In the genomic region with DNA sequence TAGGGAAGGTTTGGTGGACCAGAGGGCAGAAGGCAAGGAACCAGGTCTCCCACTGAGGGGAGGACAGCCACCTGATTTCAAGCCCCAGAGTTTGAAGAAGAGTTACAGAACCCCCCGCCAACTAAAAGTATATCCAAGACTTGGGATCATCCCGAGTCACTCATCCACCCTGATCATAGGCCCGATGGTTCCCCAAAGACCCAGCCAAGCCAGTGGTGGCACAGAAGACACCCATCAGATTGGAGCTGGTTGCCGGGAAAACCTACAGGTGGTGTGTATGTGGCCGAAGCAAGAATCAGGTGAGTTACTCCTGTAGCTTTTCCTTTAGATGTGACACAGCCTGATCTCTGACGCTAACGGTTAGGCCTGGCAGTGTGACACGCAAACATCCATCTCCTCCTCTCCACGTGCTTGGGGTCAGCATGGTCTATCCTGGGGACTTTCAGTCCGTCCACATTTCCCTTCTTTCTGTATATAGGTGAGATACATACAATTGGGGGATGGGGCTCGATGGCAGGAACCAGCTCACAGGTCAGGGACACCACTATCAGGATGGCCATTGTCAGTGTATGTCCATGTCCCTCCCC, we compare ENCODE assay signal across 9 mouse cellular contexts. TPM values are rescaled to one million over a fixed set of nuclear protein-coding genes. Genes with fewer than 3 reads are reported as not detected.
DNase-seq lines count a peak whose midpoint lies in the region; ATAC-seq and TF ChIP-seq lines count a peak whose summit lies in the region.
"Had no signal": no experiment of that assay in that cellular context is flagged by ENCODE, and none has a peak within 500 bp of the region (broad histone marks: within the 10 kb centered on the region; RNA-seq: fewer than 3 reads in every experiment).

No protein-coding gene starts in this region.

- H3K9me3 ChIP-seq in hindbrain, embryonic 12.5 days (replicated peaks): no peaks in the 10 kb centered on the region
- H3K9me3 ChIP-seq in midbrain, embryonic 12.5 days: no peaks in the 10 kb centered on the region

- no peak for ATAC-seq in hindbrain, embryonic 12.5 days (ENCODE audit: low FRiP score)
- no peak for ATAC-seq in midbrain, embryonic 12.5 days (ENCODE audit: low FRiP score, low read depth)
- no peak for ATAC-seq in activated CD4-positive, CD25-positive, alpha-beta regulatory T cell, adult 4 months

- H3K27me3 ChIP-seq in kidney, adult 2 months (replicated peaks; ENCODE audit: control insufficient read depth, insufficient read depth, low read length): no peaks in the 10 kb centered on the region
- H3K27me3 ChIP-seq in hindbrain, embryonic 12.5 days: no peaks in the 10 kb centered on the region
- 0 out of 2 replicates have a peak, but pooled peaks cover 9% of the 10 kb centered on the region for H3K27me3 ChIP-seq in midbrain, embryonic 12.5 days
- H3K27me3 ChIP-seq: Patski had no signal

- H3K27ac ChIP-seq in kidney, adult 2 months (ENCODE audit: insufficient read depth, low read depth, low read length): peak overlapping the region; percentile 40
- H3K27ac ChIP-seq in brown adipose tissue, adult 24 weeks (replicated peaks; ENCODE audit: low read depth, low read length): peak overlapping the region; percentile 95
- no peak overlapping the region for H3K27ac ChIP-seq in hindbrain, embryonic 12.5 days
- H3K27ac ChIP-seq in midbrain, embryonic 12.5 days (replicated peaks): no peak overlapping the region

- peak overlapping the region; percentile 88 for H3K4me2 ChIP-seq in hindbrain, embryonic 12.5 days (replicated peaks)
- H3K4me2 ChIP-seq in midbrain, embryonic 12.5 days (replicated peaks): peak overlapping the region; percentile 82

- H3K9ac ChIP-seq in hindbrain, embryonic 12.5 days: peak overlapping the region; percentile 45; the same call in 1 of the 2 replicates
- H3K9ac ChIP-seq in midbrain, embryonic 12.5 days (replicated peaks): peak overlapping the region; percentile 37; the same call in 1 of the 2 replicates

- 62% methylated on average over 11 of the region's 11 CpGs for WGBS in kidney, adult 2 months
- 72% methylated on average over 11 of the region's 11 CpGs for WGBS in hindbrain, embryonic 12.5 days
- 76% methylated on average over 11 of the region's 11 CpGs for WGBS in midbrain, embryonic 12.5 days

- peak; percentile 33 for DNase-seq in kidney, adult 2 months
- DNase-seq in kidney, adult 11 months: no peak
- no peak for DNase-seq in layer of hippocampus, postnatal 10 days (ENCODE audit: low spot score in 2 of 2)
- no peak for DNase-seq in adrenal gland, postnatal 14 days

- H3K4me3 ChIP-seq in kidney, adult 2 months (ENCODE audit: insufficient read depth, low read depth, low read length): peak overlapping the region; percentile 51
- peak overlapping the region; percentile 66 for H3K4me3 ChIP-seq in brown adipose tissue, adult 24 weeks (ENCODE audit: insufficient read depth, low read depth, low read length)
- H3K4me3 ChIP-seq in hindbrain, embryonic 12.5 days: peak overlapping the region; percentile 42; the same call in 1 of the 2 replicates
- peak overlapping the region; percentile 45 for H3K4me3 ChIP-seq in midbrain, embryonic 12.5 days

- TF ChIP-seq CTCF in kidney, adult 2 months (conservative IDR thresholded peaks at IDR 0.05; ENCODE audit: insufficient read depth, insufficient read length, low read depth, low read length): no peak

- TF ChIP-seq POLR2A in kidney, adult 2 months (IDR thresholded peaks at IDR 0.05; ENCODE audit: low read depth, low read length): no peak

- H3K36me3 ChIP-seq in kidney, adult 2 months (ENCODE audit: control insufficient read depth, insufficient read depth, low read length): no peaks in the 10 kb centered on the region
- H3K36me3 ChIP-seq in hindbrain, embryonic 12.5 days: peaks cover 53% of the 10 kb centered on the region
- peaks cover 50% of the 10 kb centered on the region for H3K36me3 ChIP-seq in midbrain, embryonic 12.5 days

- peaks cover 17% of the 10 kb centered on the region for H3K4me1 ChIP-seq in kidney, adult 2 months (ENCODE audit: control insufficient read depth, insufficient read depth, low read length)
- peaks cover 7% of the 10 kb centered on the region; the same call in 1 of the 2 replicates for H3K4me1 ChIP-seq in brown adipose tissue, adult 24 weeks (ENCODE audit: control insufficient read depth, insufficient read depth, insufficient read length, low read length)
- peaks cover 16% of the 10 kb centered on the region for H3K4me1 ChIP-seq in hindbrain, embryonic 12.5 days
- H3K4me1 ChIP-seq in midbrain, embryonic 12.5 days: peaks cover 12% of the 10 kb centered on the region

RNA-seq across cellular contexts. Expression of a gene that starts 0.8 kb away (rescaled TPM):
- polyA plus RNA-seq in kidney, adult 2 months (2012; rRNA removed): 139 and 149 TPM in 2 replicates
- polyA plus RNA-seq in brown adipose tissue, adult 24 weeks (2012; ENCODE audit: insufficient read depth, insufficient read length, missing spikeins): 420 and 579 TPM in 2 replicates
- 14.7 and 17.1 TPM in 2 replicates for polyA plus RNA-seq in hindbrain, embryonic 12.5 days (2016; fragmentation: Nextera tagmentation; extraction: Ambion mirVana)
- 12.4 and 13.5 TPM in 2 replicates for polyA plus RNA-seq in midbrain, embryonic 12.5 days (2016; fragmentation: Nextera tagmentation; extraction: Ambion mirVana)
- total RNA-seq in layer of hippocampus, postnatal 10 days (2021): 10 to 100 TPM; 34.3 to 40.1 TPM
- total RNA-seq in adrenal gland, postnatal 14 days (2021): 277 and 297 TPM in 2 replicates
- 10 to 100 TPM; 91.3 to 99.5 TPM for polyA plus RNA-seq in activated CD4-positive, CD25-positive, alpha-beta regulatory T cell, adult 4 months (2017; shearing (Covaris generic))

RNA-seq across cellular contexts. Expression of a gene that starts 13.9 kb away (rescaled TPM):
- 53.9 and 56.5 TPM in 2 replicates for polyA plus RNA-seq in kidney, adult 2 months (2012; rRNA removed)
- 6.8 and 12.7 TPM in 2 replicates for polyA plus RNA-seq in brown adipose tissue, adult 24 weeks (2012; ENCODE audit: insufficient read depth, insufficient read length, missing spikeins)
- 23.3 and 24.7 TPM in 2 replicates for polyA plus RNA-seq in hindbrain, embryonic 12.5 days (2016; fragmentation: Nextera tagmentation; extraction: Ambion mirVana)
- polyA plus RNA-seq in midbrain, embryonic 12.5 days (2016; fragmentation: Nextera tagmentation; extraction: Ambion mirVana): 16.5 and 20.0 TPM in 2 replicates
- 10 to 100 TPM; 51.0 to 52.0 TPM for total RNA-seq in layer of hippocampus, postnatal 10 days (2021)
- 28.1 and 32.6 TPM in 2 replicates for total RNA-seq in adrenal gland, postnatal 14 days (2021)
- 1 to 10 TPM; 3.1 to 4.7 TPM for polyA plus RNA-seq in activated CD4-positive, CD25-positive, alpha-beta regulatory T cell, adult 4 months (2017; shearing (Covaris generic))

RNA-seq across cellular contexts. Expression of a gene that starts 16.8 kb away (rescaled TPM):
- 397 and 399 TPM in 2 replicates for polyA plus RNA-seq in kidney, adult 2 months (2012; rRNA removed)
- polyA plus RNA-seq in brown adipose tissue, adult 24 weeks (2012; ENCODE audit: insufficient read depth, insufficient read length, missing spikeins): 364 and 464 TPM in 2 replicates
- 375 and 438 TPM in 2 replicates for polyA plus RNA-seq in hindbrain, embryonic 12.5 days (2016; fragmentation: Nextera tagmentation; extraction: Ambion mirVana)
- polyA plus RNA-seq in midbrain, embryonic 12.5 days (2016; fragmentation: Nextera tagmentation; extraction: Ambion mirVana): 450 and 456 TPM in 2 replicates
- total RNA-seq in layer of hippocampus, postnatal 10 days (2021): 100 to 1,000 TPM; 146 to 170 TPM
- total RNA-seq in adrenal gland, postnatal 14 days (2021): 216 and 225 TPM in 2 replicates
- 100 to 1,000 TPM; 422 to 486 TPM for polyA plus RNA-seq in activated CD4-positive, CD25-positive, alpha-beta regulatory T cell, adult 4 months (2017; shearing (Covaris generic))

RNA-seq across cellular contexts. Expression of a gene that starts 23.2 kb away (rescaled TPM):
- polyA plus RNA-seq in kidney, adult 2 months (2012; rRNA removed): 36.6 and 40.4 TPM in 2 replicates
- polyA plus RNA-seq in brown adipose tissue, adult 24 weeks (2012; ENCODE audit: insufficient read depth, insufficient read length, missing spikeins): 10.9 and 12.9 TPM in 2 replicates
- 2.9 and 3.5 TPM in 2 replicates for polyA plus RNA-seq in hindbrain, embryonic 12.5 days (2016; fragmentation: Nextera tagmentation; extraction: Ambion mirVana)
- polyA plus RNA-seq in midbrain, embryonic 12.5 days (2016; fragmentation: Nextera tagmentation; extraction: Ambion mirVana): 3.0 and 3.2 TPM in 2 replicates
- 10 to 100 TPM; 50.5 to 55.5 TPM for total RNA-seq in layer of hippocampus, postnatal 10 days (2021)
- 37.0 and 45.2 TPM in 2 replicates for total RNA-seq in adrenal gland, postnatal 14 days (2021)
- polyA plus RNA-seq in activated CD4-positive, CD25-positive, alpha-beta regulatory T cell, adult 4 months (2017; shearing (Covaris generic)): 10 to 100 TPM; 13.9 to 15.2 TPM

RNA-seq across cellular contexts. Expression of a gene that starts 56.9 kb away (rescaled TPM):
- 0.86 and 1.2 TPM in 2 replicates for polyA plus RNA-seq in kidney, adult 2 months (2012; rRNA removed)
- not detected in 2 replicates for polyA plus RNA-seq in brown adipose tissue, adult 24 weeks (2012; ENCODE audit: insufficient read depth, insufficient read length, missing spikeins)
- polyA plus RNA-seq in hindbrain, embryonic 12.5 days (2016; fragmentation: Nextera tagmentation; extraction: Ambion mirVana): 11.2 and 11.7 TPM in 2 replicates
- polyA plus RNA-seq in midbrain, embryonic 12.5 days (2016; fragmentation: Nextera tagmentation; extraction: Ambion mirVana): 14.2 and 16.2 TPM in 2 replicates
- total RNA-seq in layer of hippocampus, postnatal 10 days (2021): 1 to 10 TPM; 7.4 to 9.8 TPM
- 6.3 and 6.4 TPM in 2 replicates for total RNA-seq in adrenal gland, postnatal 14 days (2021)
- polyA plus RNA-seq in activated CD4-positive, CD25-positive, alpha-beta regulatory T cell, adult 4 months (2017; shearing (Covaris generic)): under 1 TPM; 0.40 to 0.61 TPM

Comparison
In these comparisons a context has a peak if more than half of its experiments do, and no peak if none do; other contexts are left out.
1. H3K27ac ChIP-seq: peak in kidney, adult 2 months (single experiment) and brown adipose tissue, adult 24 weeks (single experiment); none in hindbrain, embryonic 12.5 days (single experiment) and midbrain, embryonic 12.5 days (single experiment).
2. Peak in every context shown above with its lines, with median percentiles within 50 percentile points of each other: H3K4me3 ChIP-seq.